Mouse (Mus musculus): ENCODE data around the gene Ly9.

DNA sequence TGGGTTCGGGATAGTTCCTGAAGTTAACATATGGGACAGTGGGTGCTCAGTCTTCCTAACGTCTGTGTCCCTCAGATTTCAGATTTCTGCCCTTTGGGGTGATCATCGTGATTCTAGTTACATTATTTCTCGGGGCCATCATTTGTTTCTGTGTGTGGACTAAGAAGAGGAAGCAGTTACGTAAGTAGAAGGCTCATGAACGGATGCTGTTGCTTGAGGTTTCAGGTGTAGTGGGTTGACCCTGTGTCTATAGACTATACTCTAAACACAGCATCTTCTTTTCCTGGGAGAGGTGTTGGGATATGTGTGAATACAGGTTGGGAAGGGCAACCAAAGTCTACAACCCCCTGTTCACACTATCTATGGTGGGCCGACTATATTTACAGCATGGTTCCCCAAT is 30.0 kb downstream of the Ly9 start:
- TF ChIP-seq CTCF (IDR thresholded peaks at IDR 0.05; ENCODE audit: borderline replicate concordance, insufficient read depth, low read length) (no peak), POLR2A (IDR thresholded peaks at IDR 0.05; ENCODE audit: low read depth, low read length) (no peak)

Data from embryonic fibroblast, embryonic 13.5 days (primary cell).